Mouse (Mus musculus): ENCODE data around the gene Vps26c. TPM values are rescaled to one million over a fixed set of nuclear protein-coding genes. Genes with fewer than 3 reads are reported as not detected.
"Not testable (repeated sequence)": the region's sequence is repeated elsewhere in the genome, so short reads cannot be mapped to it uniquely, and the experiment has no call there.

Vps26c gene
- polyA plus RNA-seq, 1 experiment from 2014 or later, result 43.9 TPM

DNA sequence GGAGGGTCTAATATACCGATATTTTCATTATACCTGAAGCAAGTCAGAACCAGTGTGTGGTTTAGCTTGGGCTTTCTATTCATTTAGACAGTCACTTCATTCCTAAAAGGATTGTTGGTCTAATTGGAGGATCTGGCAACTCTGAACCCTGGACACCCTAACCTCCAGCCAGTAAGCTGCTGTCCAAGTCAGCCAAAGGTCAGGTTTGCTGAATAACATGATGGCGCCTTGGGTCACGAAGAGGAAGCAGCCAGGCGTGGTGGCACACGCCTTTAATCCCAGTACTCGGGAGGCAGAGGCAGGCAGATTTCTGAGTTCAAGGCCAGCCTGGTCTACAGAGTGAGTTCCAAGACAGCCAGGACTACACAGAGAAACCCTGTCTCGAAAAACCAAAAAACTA is 29.5 kb downstream of the Vps26c start:
- not testable (repeated sequence) for DNase-seq (ENCODE audit: low spot score)

DNA sequence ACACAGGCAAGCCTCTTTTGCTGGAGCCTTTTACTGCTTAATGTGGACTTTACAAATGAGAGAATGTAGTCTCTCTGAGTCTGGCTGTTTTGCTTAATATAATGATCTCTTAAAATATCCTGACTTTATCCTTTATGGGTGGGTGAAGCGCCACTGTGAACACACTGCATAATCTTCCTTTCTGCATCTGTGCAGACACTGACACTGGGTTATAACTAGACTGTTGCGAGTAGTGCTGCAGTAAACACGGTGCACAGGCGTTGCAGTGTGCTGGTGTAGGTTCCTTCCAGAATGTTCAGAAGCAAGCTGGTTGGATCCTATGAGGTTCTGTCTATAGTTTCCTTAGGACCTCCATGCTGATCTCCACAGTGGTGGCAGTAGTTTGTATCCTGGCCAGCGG is 37.3 kb downstream of the Vps26c start:
- DNase-seq (ENCODE audit: low spot score), result no peak

DNA sequence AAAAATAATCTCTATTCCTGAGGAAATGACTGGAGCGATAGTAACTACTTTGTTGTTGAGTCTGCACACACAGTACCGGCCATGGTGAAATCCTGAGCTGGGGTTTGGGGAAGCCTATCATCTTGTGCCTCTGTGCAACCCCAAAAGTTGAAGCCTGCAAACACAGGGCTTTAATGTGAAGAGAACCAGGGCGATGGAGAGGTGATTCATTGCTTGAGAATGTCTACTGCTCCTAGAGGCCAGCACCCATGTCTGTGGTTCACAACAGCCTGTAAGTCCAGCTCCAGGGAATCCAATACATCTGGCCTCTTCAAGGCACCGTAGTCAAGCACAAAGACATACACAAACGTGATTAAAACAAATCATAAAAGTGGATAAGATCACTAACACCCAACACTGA is 39.3 kb downstream of the Vps26c start:
- no peak for DNase-seq (ENCODE audit: low spot score)

DNA sequence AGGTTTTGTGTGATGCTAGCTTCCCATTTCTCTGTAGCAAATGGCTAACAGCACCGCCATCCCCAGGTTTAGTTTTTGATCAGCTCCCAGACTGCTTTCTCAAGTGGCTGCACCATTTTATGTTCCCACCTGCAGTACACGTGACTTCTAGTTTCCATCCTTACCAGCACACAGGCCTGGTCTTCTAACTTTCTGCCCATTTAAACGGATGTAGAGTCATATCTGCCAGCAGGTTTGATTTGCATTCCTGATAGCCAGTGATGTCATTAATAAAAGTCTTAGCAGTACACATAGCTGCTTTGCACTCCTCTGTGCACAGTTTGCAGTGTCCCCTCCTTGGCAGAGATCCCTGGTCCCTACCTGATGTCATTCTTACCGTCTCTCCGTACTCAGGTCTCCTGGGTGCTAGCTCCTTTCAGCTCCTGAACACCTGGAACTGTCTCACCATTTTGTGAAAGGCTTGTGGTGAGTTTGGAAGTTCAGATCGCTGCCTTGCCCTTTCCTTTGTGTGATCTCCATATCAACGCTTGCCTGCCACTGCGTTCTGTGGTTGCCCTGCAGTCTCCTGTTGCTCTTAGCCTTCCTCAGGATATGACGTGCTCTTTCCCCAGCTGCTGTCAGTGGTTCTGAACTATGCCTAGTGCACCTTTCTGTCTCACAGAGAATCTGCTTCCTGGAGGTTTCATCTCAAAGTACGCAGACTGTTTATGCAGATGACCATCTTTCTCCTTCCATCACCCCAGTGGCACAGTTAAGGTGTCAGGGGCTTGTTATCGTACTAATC is 41.7 kb downstream of the Vps26c start:
- DNase-seq (ENCODE audit: low spot score), result peak; percentile 37

DNA sequence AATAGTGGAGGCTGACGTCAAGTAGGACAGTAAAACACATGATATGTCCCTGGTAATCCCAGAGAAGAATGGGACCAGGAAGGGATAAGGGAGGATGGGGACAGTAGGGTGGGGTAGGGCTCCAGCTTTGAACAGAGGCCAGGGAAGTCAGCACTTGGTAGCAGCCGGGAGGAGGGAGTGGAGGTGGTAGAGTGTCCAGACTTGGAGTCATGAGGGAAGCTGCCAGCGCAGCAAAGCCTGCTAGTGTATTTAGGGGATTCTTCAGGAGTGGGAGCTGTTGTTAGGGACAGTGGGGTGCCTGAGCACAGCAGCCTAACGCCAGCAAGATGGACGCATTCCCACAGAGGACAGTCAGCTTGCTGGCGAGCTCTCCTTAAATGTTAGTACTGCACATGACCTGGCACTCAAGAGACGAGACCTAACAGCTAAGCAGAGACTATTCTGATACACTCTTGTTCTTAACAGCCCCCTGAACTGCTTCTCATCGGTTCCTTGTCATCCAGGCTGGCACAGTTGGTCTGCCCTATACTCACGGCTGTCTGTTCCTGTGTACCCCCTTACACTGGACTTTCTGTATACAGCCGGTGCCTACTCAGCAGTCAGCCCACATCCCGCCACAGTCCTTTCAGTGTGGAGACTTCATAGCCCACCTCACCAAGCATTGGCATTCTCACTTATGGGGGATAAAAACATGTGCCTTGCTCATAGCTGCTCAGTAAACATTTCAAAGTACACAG is 53.4 kb downstream of the Vps26c start:
- DNase-seq (ENCODE audit: low spot score), result no peak

DNA sequence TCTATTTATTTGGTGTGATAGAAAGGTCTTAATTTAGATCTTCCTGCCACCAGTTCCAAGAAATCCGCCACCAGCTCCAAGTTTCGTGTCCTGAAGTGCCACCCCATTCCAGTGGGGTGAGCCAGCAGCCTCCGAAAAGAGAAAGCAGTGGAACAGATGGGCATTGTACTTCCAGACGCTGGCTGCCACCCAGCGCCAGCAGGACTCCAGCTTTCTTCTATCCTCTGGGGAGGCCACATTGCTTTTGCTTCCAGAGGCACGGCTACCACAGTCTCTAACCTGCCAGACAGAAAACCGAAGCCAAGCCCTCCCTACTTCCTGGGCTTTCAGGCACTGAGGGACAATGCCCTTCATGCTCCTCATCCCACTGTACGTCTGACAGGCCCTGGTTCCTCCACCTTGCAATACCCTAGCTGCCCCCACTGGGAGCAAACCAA is 54.1 kb downstream of the Vps26c start:
- no peak for DNase-seq (ENCODE audit: low spot score)

DNA sequence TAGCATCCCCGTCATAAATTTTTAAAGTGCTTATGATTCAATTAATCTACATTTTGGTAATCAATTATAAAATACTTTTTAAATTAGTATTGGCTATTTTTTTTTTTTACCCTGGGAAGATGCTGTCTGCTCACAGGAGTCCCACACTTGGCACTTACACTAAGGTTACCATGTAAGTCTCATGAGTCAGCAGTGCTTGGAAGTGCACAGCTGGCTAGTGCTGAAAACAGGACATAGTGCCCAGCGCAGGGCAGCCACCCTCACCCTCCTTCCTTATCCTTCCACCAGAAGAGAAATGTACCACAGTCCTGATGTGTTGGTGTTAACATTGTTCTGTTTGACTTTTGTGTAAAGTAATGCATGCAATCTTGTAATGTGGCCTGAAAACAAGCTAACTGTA is 58.2 kb downstream of the Vps26c start:
- no peak for DNase-seq (ENCODE audit: low spot score)

DNA sequence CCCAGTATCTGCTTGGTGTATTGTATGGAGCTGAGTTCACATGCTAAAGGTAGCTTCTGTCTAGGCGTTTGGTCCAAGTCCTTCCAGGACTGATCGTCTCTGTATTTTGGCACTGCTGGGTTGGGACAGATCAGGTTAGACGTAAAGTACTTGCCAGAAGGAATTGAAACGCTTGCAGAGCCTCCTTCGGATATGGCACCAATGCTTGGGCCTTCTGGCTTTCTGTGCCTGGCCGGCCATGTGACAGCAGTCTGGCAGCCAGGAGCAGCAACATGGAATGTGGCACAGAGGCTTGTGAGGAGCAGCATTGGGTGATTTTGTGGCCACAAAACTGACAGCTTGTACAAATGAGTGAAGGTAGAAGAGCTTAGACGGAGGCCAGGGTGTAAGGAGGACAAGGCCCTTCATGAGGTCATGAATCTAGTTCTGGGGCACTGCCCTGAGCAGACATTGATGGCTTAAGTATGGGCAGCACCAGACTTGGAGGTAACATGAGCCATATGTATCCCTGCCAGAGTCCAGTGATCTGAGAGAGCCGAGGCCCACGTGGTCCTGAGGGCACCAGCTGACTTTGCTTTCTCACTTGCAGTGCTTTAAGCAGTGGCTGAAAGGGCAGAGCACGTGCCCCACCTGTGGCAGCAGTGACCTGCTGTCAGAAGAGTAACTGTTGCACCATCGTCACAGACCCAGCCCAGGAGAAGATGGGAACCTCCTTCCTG is 59.1 kb downstream of the Vps26c start:
- no peak for DNase-seq (ENCODE audit: low spot score)

DNA sequence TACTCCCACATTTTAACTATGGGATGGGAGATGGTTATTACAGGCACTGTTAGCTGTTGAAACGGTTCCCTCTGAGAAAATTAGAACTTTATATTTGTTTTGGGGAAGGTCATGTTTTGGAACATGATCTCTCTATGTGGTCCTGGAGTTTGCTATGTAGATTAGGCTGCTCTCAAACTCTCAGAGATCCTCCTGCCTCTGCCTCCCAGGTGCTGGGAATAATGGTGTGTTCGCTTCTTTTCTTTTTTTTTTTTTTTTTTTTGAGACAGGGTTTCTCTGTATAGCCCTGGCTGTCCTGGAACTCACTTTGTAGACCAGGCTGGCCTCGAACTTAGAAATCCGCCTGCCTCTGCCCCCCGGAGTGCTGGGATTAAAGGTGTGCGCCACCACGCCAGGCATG is 60.3 kb downstream of the Vps26c start:
- DNase-seq (ENCODE audit: low spot score), result not testable (repeated sequence)

DNA sequence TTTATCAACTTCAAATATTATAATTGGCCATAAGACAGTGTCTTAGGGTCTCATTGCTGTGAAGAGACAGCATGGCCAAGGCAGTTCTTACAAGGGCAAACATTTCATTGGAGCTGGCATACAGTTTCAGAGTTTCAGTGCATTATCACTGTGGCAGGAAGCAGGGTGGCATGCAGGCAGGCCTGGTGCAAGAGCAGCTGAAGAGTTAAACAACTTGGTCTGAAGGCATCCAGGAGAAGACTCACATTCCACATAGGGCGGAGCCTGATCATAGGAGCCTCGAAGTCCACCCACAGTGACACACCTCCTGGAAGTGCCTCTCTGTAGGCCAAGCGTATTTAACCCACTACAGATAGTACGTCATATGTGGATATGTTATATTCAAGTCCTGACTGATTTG is 60.7 kb downstream of the Vps26c start:
- no peak for DNase-seq (ENCODE audit: low spot score)

DNA sequence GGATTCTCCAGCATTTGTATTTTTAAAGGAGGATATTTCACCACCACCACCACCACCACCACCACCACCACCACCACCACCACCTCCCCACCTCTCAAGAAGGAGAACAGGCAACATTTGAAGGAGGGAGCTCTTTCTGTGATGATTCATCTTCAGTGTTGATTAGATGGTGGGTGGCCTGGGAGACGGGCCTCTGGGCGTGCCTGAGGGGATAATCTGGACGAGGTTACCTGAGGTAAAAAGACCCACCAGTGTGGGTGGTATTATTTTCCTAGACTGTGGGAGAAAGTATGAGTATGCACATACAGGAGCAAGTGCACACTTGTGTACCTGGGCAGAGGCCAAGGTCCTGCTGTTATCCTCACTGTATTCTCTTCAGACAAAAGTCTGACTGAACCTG is 62.6 kb downstream of the Vps26c start:
- DNase-seq (ENCODE audit: low spot score), result no peak

DNA sequence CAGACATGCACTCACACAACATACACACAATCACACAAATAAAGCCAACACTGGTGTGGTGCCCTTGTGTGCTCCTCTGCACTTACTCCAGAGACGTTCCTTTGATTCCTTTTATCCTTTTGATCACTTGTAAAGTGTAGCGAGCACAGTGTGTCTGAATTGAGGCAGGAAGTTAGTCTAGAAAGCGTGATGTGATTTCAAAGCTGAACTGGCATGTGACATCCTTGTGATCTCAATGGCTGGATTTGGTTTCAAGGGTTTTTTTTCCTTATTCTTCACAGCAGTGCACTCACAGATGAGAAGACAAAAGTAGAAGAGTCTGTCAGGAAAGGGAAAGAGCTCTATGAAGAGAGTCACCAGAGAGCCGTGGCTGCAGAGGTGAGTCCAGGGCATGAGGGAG is 72.5 kb downstream of the Vps26c start:
- peak; percentile 43 for DNase-seq (ENCODE audit: low spot score)

DNA sequence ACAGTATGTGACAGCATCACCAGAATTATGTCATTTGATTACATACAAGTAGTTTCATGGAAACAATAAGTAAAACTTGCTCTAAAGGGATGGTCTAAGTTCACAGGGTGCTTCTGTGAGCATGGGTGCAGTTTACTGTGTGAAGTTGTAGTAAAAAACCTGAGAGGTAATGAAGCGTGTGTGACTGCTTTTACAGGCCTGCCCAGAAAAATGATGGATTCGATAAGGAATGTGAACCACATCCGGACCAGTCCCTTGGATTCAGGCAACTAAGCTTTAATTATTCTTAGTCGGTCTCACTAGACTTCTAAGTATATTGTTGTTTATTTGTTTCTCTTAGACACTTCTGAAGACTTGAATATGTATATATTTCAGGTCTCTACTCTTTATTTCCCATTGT is 73.9 kb downstream of the Vps26c start:
- no peak for DNase-seq (ENCODE audit: low spot score)

DNA sequence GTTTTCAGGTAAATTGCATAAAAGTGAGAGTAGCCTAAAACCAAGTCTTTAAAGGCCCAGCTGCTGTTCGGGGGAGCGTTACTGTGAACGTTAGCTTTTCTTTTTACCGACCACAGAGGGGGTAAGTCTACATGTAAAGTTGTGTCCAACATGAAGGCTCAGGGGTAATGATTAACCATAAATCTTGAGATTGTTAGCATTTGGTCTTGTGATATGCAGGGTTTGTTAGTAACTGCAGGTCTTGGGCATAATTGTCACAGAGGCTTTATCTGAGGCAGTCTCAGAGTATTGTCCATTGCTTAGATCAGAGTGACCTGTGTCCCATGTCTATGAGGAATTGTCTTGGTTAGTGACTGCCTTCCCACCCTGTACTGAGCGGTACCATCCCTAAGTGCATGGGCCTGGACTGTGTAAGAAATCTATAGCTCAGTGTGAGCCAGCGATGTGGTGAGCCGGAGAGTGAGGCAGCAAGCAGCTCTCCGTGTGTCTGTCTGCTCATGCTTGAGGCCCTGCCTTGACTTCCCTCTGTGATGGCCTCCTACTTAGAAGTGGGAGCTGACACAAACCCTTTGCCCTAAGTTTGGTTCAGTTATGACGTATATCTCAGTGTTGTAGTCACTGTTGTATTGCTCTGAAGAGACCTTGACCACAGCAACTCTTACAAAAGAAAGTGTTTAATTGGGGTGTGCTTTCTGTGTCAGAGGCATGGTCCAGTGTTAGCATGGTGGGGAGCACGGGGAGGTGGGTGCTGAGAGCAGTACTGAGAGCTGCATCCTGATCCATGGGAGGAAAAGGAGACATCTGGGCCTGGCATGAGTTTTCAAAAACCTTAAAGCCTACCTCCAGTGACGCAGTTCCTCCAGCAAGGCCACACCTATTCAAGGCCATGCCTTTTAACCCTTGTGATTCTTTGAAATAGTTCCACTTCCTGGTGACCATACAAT is 74.8 kb downstream of the Vps26c start:
- DNase-seq (ENCODE audit: low spot score), result no peak

DNA sequence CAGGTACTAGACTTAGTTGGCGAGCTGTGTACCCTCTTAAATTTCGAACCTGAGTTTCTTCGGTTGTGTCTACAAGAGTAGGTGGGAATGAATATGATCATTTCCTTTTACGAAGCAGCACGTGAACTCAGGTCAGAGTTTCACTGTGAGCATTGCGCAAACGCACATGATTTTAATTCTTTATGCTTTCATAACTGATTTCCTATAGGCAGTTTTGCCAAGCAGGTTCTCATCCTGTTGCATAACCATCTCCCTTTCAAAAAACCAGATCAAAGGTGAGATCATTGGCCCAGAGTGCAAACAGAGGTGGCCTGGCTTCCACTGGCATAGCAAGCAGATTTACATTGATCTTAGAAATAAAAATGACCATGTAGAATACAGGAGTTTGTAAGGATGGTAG is 77.0 kb downstream of the Vps26c start:
- DNase-seq (ENCODE audit: low spot score), result no peak

DNA sequence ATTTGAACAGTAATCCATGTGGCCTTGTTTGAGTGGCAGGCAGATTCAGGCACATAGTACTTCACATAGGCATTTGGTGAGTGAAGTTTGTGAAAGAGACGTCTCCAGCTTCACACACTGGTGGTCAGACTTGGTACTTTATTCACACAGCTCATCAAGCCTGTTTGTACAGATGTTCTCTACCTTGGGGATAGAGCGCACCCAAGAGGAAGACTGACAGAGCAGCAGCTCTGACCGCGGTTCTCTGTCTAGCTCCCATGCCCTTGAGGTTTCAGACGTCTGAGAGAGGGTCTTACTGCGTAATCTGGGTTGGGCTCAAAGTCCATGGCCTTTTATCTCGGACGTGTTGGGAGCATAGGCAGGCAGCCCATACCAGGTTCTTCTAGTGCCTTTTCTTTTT is 77.5 kb downstream of the Vps26c start:
- peak; percentile 12 for DNase-seq (ENCODE audit: low spot score)

Other genes starting within 250 kb of the Vps26c start
- gene Hlcs, start 213.3 kb downstream of the Vps26c start, polyA plus RNA-seq (2015; fragmentation: Nextera tagmentation; extraction: Ambion mirVana), result 3.8 and 5.6 TPM in 2 replicates
- 2.2 and 2.5 TPM in 2 replicates for gene Ripply3, start 198.4 kb downstream of the Vps26c start, polyA plus RNA-seq (2015; fragmentation: Nextera tagmentation; extraction: Ambion mirVana)
- gene Ttc3, start 156.2 kb downstream of the Vps26c start, polyA plus RNA-seq (2015; fragmentation: Nextera tagmentation; extraction: Ambion mirVana), result 98.1 and 100 TPM in 2 replicates
- 123 and 126 TPM in 2 replicates for gene Pigp, start 155.0 kb downstream of the Vps26c start, polyA plus RNA-seq (2015; fragmentation: Nextera tagmentation; extraction: Ambion mirVana)
- 11.0 and 15.4 TPM in 2 replicates for gene Dyrk1a, start 43.2 kb upstream of the Vps26c start, polyA plus RNA-seq (2015; fragmentation: Nextera tagmentation; extraction: Ambion mirVana)